Mouse (Mus musculus): Measurements from ENCODE around the gene Sh3d21. TPM values are rescaled to one million over a fixed set of nuclear protein-coding genes. Genes with fewer than 3 reads are reported as not detected.

Sh3d21 gene
- total RNA-seq, 2 experiments from 2014 or later = 3.3 to 3.9 TPM

- peak; percentile 78 for DNase-seq
Measured at GRCm38 (mm10) chr4:126108061-126108740, 55.1 kb downstream of the Sh3d21 start.

GRCm38 (mm10) chr4:126105131-126105783, 58.0 kb downstream of the Sh3d21 start:
- DNase-seq = no peak

- peak; percentile 63 for DNase-seq
Measured at GRCm38 (mm10) chr4:126104261-126105075, 58.8 kb downstream of the Sh3d21 start.

GRCm38 (mm10) chr4:126103590-126104068, 59.7 kb downstream of the Sh3d21 start, which contains the start of gene Stk40:
TSS of gene Stk40 (plus strand) at chr4:126103957.
- DNase-seq = peak; percentile 99

- peak; percentile 95 for DNase-seq
Measured at GRCm38 (mm10) chr4:126103057-126103581, 60.2 kb downstream of the Sh3d21 start.

- DNase-seq = no peak
Measured at GRCm38 (mm10) chr4:126102061-126102841, 61.0 kb downstream of the Sh3d21 start.

- DNase-seq = no peak
Measured at GRCm38 (mm10) chr4:126100764-126101163, 62.5 kb downstream of the Sh3d21 start.

Other genes with a start within 250 kb of the Sh3d21 start
- gene Csf3r, start 138.9 kb downstream of the Sh3d21 start, total RNA-seq (2021) = 1 to 10 TPM; 1.4 to 1.9 TPM
- gene Mrps15, start 116.6 kb downstream of the Sh3d21 start, total RNA-seq (2021) = 10 to 100 TPM; 72.3 to 78.8 TPM
- 10 to 100 TPM in 1 of 2 experiments, 1 to 10 TPM in 1; 8.2 to 11.2 TPM for gene Oscp1, start 104.9 kb downstream of the Sh3d21 start, total RNA-seq (2021)
- 10 to 100 TPM; 18.2 to 23.2 TPM for gene Lsm10, start 66.9 kb downstream of the Sh3d21 start, total RNA-seq (2021)
- gene Stk40, start 59.5 kb downstream of the Sh3d21 start, total RNA-seq (2021) = 10 to 100 TPM; 48.4 to 53.0 TPM
- 10 to 100 TPM; 36.3 to 41.2 TPM for gene Eva1b, start 15.7 kb downstream of the Sh3d21 start, total RNA-seq (2021)
- gene Thrap3, start 39.3 kb upstream of the Sh3d21 start, total RNA-seq (2021) = 100 to 1,000 TPM; 177 to 229 TPM
- gene Map7d1, start 92.9 kb upstream of the Sh3d21 start, total RNA-seq (2021) = 10 to 100 TPM; 60.4 to 72.7 TPM
- gene Trappc3, start 98.8 kb upstream of the Sh3d21 start, total RNA-seq (2021) = 10 to 100 TPM; 73.1 to 74.8 TPM
- gene Col8a2, start 123.3 kb upstream of the Sh3d21 start, total RNA-seq (2021) = 1 to 10 TPM; 5.5 to 5.6 TPM
- gene Adprhl2, start 158.2 kb upstream of the Sh3d21 start, total RNA-seq (2021) = 10 to 100 TPM; 34.0 to 34.9 TPM
- 1 to 10 TPM in 1 of 2 experiments, under 1 TPM in 1; 0.57 to 2.8 TPM for gene Tekt2, start 162.2 kb upstream of the Sh3d21 start, total RNA-seq (2021)